Mouse (Mus musculus) neural tube, embryonic 11.5 days (tissue): Measurements from ENCODE around the gene Bnc1. TPM values are rescaled to one million over a fixed set of nuclear protein-coding genes. Genes with fewer than 3 reads are reported as not detected.

Source experiments
- ATAC-seq: fragments of 200-750 bp; cut with Nextera tagmentation; 2 replicates; pipeline ENCODE4 v1.8.0; 2017; ENCODE audit warnings: moderate number of reproducible peaks, mild to moderate bottlenecking, moderate TSS enrichment, moderate library complexity; ENCODE audit not compliant: insufficient read depth, low FRiP score, low TSS enrichment
- DNase-seq: peaks from one replicate; pipeline ENCODE4 v3.0.0-alpha.2; 2015; ENCODE audit warnings: low spot score
- H3K27ac ChIP-seq: fragments of 300-500 bp; sonication (generic); 2 replicates; pipeline ENCODE4 v1.5.1; 2014; ENCODE audit warnings: low read depth, mild to moderate bottlenecking, low read length
- H3K27me3 ChIP-seq: fragments of 300-500 bp; sonication (generic); 2 replicates; pipeline ENCODE4 v1.6.1; 2014; ENCODE audit warnings: mild to moderate bottlenecking, low read length, mixed read lengths; ENCODE audit not compliant: control insufficient read depth, insufficient read depth
- H3K36me3 ChIP-seq: fragments of 300-500 bp; sonication (generic); 2 replicates; pipeline ENCODE4 v1.6.1; 2014; ENCODE audit warnings: mild to moderate bottlenecking, low read length, moderate library complexity, mixed read lengths; ENCODE audit not compliant: control insufficient read depth, insufficient read depth
- H3K4me1 ChIP-seq: fragments of 300-500 bp; sonication (generic); 2 replicates; pipeline ENCODE4 v1.6.1; 2014; ENCODE audit warnings: low read length, mixed read lengths; ENCODE audit not compliant: control insufficient read depth, insufficient read depth
- H3K4me2 ChIP-seq: fragments of 300-500 bp; sonication (generic); 2 replicates; pipeline ENCODE4 v1.6.1; 2014; ENCODE audit warnings: low read depth, mild to moderate bottlenecking, moderate library complexity
- H3K4me3 ChIP-seq: fragments of 300-500 bp; sonication (generic); 2 replicates; pipeline ENCODE4 v1.5.1; 2014; ENCODE audit warnings: low read depth, low read length
- H3K9ac ChIP-seq: fragments of 300-500 bp; sonication (generic); 2 replicates; pipeline ENCODE4 v1.6.1; 2014; ENCODE audit warnings: mild to moderate bottlenecking, low read length
- H3K9me3 ChIP-seq: fragments of 300-500 bp; sonication (generic); 2 replicates; pipeline ENCODE4 v1.6.1; 2016; ENCODE audit warnings: low read length; ENCODE audit not compliant: control insufficient read depth
- WGBS: fragments of 180-500 bp; shearing (Covaris S2); extraction: QIAGEN DNeasy Blood & Tissue Kit; methylation state at CpG from one replicate; pipeline ENCODE4 v1.1.7; 2014; 5-methylcytosine and 5-hydroxymethylcytosine counted together
- polyA plus RNA-seq: library from polyadenylated mRNA; unstranded; fragments of >200 nt; fragmentation: Nextera tagmentation; extraction: Ambion mirVana; gene quantifications from 2 replicates; pipeline ENCODE4 v1.2.1, GENCODE M21; 2014

Gene Bnc1
- polyA plus RNA-seq, 1 experiment from 2014 or later = 3.3 TPM

- H3K27ac ChIP-seq = no peak overlapping the region
These were observed 456 bp downstream of the Bnc1 start for GRCm38 (mm10) chr7:81991611-81992061.

GRCm38 (mm10) chr7:81991116-81991515 is 976 bp downstream of the Bnc1 start:
- ATAC-seq (no peak), DNase-seq (no peak)
- H3K9ac ChIP-seq = 0 out of 2 replicates have a peak overlapping the region, but pooled peaks have one; percentile 56

More at GRCm38 (mm10) chr7:81991611-81992061, 456 bp downstream of the Bnc1 start:
- WGBS = under 1% methylated on average over 36 of the region's 36 CpGs
- Histone ChIP-seq H3K4me2 (peak overlapping the region; percentile 89), H3K9me3 (no peaks in the 10 kb centered on the region), H3K27me3 (peaks cover 62% of the 10 kb centered on the region), H3K4me3 (peak overlapping the region; percentile 55), H3K4me1 (0 out of 2 replicates have a peak, but pooled peaks cover 6% of the 10 kb centered on the region), H3K9ac (peak overlapping the region; percentile 56), H3K36me3 (no peaks in the 10 kb centered on the region)
- ATAC-seq = no peak
- peak; percentile 51 for DNase-seq

GRCm38 (mm10) chr7:81983651-81984050 is 8.4 kb downstream of the Bnc1 start:
- H3K4me2 ChIP-seq = no peak overlapping the region
- H3K4me1 ChIP-seq = no peaks in the 10 kb centered on the region
- no peak overlapping the region for H3K4me3 ChIP-seq
- H3K27ac ChIP-seq = no peak overlapping the region
- WGBS = 80% methylated on average over 6 of the region's 6 CpGs
- H3K9ac ChIP-seq = no peak overlapping the region
- no peaks in the 10 kb centered on the region for H3K9me3 ChIP-seq
- ATAC-seq = no peak
- peaks cover 2% of the 10 kb centered on the region; the same call in 1 of the 2 replicates for H3K27me3 ChIP-seq
- no peaks in the 10 kb centered on the region for H3K36me3 ChIP-seq
- DNase-seq = no peak

More at GRCm38 (mm10) chr7:81991116-81991515, 976 bp downstream of the Bnc1 start:
- Histone ChIP-seq H3K4me1 (0 out of 2 replicates have a peak, but pooled peaks cover 6% of the 10 kb centered on the region), H3K4me3 (peak overlapping the region; percentile 55), H3K4me2 (peak overlapping the region; percentile 89), H3K9me3 (no peaks in the 10 kb centered on the region), H3K36me3 (no peaks in the 10 kb centered on the region), H3K27me3 (peaks cover 60% of the 10 kb centered on the region), H3K27ac (no peak overlapping the region)
- 2% methylated on average over 12 of the region's 12 CpGs for WGBS

- no peak overlapping the region for H3K4me2 ChIP-seq
- H3K4me3 ChIP-seq = no peak overlapping the region
- DNase-seq (no peak), ATAC-seq (no peak)
- no peaks in the 10 kb centered on the region for H3K9me3 ChIP-seq
- H3K36me3 ChIP-seq = no peaks in the 10 kb centered on the region
- no peaks in the 10 kb centered on the region for H3K4me1 ChIP-seq
- no peak overlapping the region for H3K9ac ChIP-seq
- WGBS = 84% methylated on average over 8 of the region's 8 CpGs
- no peak overlapping the region for H3K27ac ChIP-seq
- no peaks in the 10 kb centered on the region for H3K27me3 ChIP-seq
These were observed 13.8 kb downstream of the Bnc1 start for GRCm38 (mm10) chr7:81978304-81978703.

GRCm38 (mm10) chr7:81974616-81975015 is 17.5 kb downstream of the Bnc1 start:
- DNase-seq (no peak), ATAC-seq (no peak)
- Histone ChIP-seq H3K36me3 (no peaks in the 10 kb centered on the region), H3K4me2 (no peak overlapping the region), H3K27me3 (no peaks in the 10 kb centered on the region), H3K9ac (no peak overlapping the region), H3K4me3 (no peak overlapping the region), H3K27ac (no peak overlapping the region), H3K4me1 (no peaks in the 10 kb centered on the region), H3K9me3 (no peaks in the 10 kb centered on the region)
- 91% methylated on average over 10 of the region's 10 CpGs for WGBS

GRCm38 (mm10) chr7:81973939-81974338 is 18.2 kb downstream of the Bnc1 start:
- DNase-seq (no peak), ATAC-seq (no peak)
- WGBS = 94% methylated on average over 12 of the region's 12 CpGs
- no peak overlapping the region for H3K9ac ChIP-seq
- H3K36me3 ChIP-seq = no peaks in the 10 kb centered on the region
- no peaks in the 10 kb centered on the region for H3K9me3 ChIP-seq
- no peak overlapping the region for H3K27ac ChIP-seq
- no peaks in the 10 kb centered on the region for H3K27me3 ChIP-seq
- H3K4me1 ChIP-seq = no peaks in the 10 kb centered on the region
- H3K4me3 ChIP-seq = no peak overlapping the region
- no peak overlapping the region for H3K4me2 ChIP-seq

GRCm38 (mm10) chr7:81973339-81973738 is 18.8 kb downstream of the Bnc1 start:
- H3K4me3 ChIP-seq = no peak overlapping the region
- H3K27me3 ChIP-seq = no peaks in the 10 kb centered on the region
- no peaks in the 10 kb centered on the region for H3K9me3 ChIP-seq
- H3K4me1 ChIP-seq = no peaks in the 10 kb centered on the region
- H3K27ac ChIP-seq = no peak overlapping the region
- H3K36me3 ChIP-seq = no peaks in the 10 kb centered on the region
- 95% methylated on average over 5 of the region's 5 CpGs for WGBS
- H3K9ac ChIP-seq = no peak overlapping the region
- ATAC-seq (no peak), DNase-seq (no peak)
- no peak overlapping the region for H3K4me2 ChIP-seq

- Histone ChIP-seq H3K4me3 (no peak overlapping the region), H3K27me3 (no peaks in the 10 kb centered on the region), H3K4me2 (no peak overlapping the region), H3K9ac (no peak overlapping the region), H3K4me1 (no peaks in the 10 kb centered on the region), H3K36me3 (no peaks in the 10 kb centered on the region), H3K9me3 (no peaks in the 10 kb centered on the region), H3K27ac (no peak overlapping the region)
- DNase-seq (no peak), ATAC-seq (no peak)
- WGBS = 89% methylated on average over 6 of the region's 6 CpGs
These were observed 23.1 kb downstream of the Bnc1 start for GRCm38 (mm10) chr7:81968975-81969374.

GRCm38 (mm10) chr7:81968451-81968850 is 23.6 kb downstream of the Bnc1 start:
- Histone ChIP-seq H3K27me3 (no peaks in the 10 kb centered on the region), H3K9ac (no peak overlapping the region), H3K36me3 (no peaks in the 10 kb centered on the region), H3K27ac (no peak overlapping the region), H3K9me3 (no peaks in the 10 kb centered on the region), H3K4me1 (no peaks in the 10 kb centered on the region), H3K4me2 (no peak overlapping the region), H3K4me3 (no peak overlapping the region)
- ATAC-seq (no peak), DNase-seq (no peak)
- 84% methylated on average over 4 of the region's 4 CpGs for WGBS
